Mouse (Mus musculus): Measurements from ENCODE around the gene Cacng3. TPM values are rescaled to one million over a fixed set of nuclear protein-coding genes. Genes with fewer than 3 reads are reported as not detected.

The Cacng3 gene
- polyA plus RNA-seq (2014; fragmentation: Nextera tagmentation; extraction: Ambion mirVana): 0.66 and 0.75 TPM in 2 replicates

DNA sequence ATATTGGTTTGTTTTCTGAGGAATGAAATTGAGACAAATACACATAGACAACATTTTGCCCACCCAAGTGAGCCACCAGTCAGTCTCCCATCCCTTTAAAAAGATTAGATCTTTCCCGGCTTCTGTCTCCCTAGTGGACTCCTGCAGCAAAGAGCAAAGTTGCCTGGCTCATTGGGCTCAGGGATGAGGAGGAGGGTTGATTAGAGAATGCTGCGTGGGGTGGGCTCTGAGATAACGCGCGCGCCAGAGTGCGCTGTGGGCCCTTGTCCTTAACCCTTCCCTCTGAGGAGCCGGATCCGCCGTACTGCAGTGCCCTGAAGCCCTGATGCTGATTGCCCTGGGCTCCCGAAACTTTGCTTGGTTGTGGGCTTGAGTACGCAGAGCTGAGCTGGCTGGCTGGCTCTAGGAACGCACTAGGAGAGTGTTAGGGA, at the start of gene Cacng3:
Gene Cacng3, plus strand, starts transcription at position 51 of the 431 bp plus-strand sequence.
- no peaks in the 10 kb centered on the region for H3K27me3 ChIP-seq (replicated peaks; ENCODE audit: control insufficient read depth, insufficient read depth, low read length)
- no peaks in the 10 kb centered on the region for H3K4me1 ChIP-seq (replicated peaks; ENCODE audit: control insufficient read depth, insufficient read depth, low read length)
- H3K9me3 ChIP-seq (ENCODE audit: control insufficient read depth, low read length): no peaks in the 10 kb centered on the region
- no peak within 1 kb of the TSS for H3K9ac ChIP-seq (ENCODE audit: low read depth, low read length)
- WGBS: 19% methylated on average over 13 of the region's 13 CpGs
- no peaks in the 10 kb centered on the region for H3K36me3 ChIP-seq (ENCODE audit: control insufficient read depth, insufficient read depth, low read length)
- ATAC-seq (replicated peaks; ENCODE audit: low FRiP score): peak; percentile 23; the same call in 1 of the 2 replicates
- H3K27ac ChIP-seq (ENCODE audit: low read depth, low read length): no peak within 1 kb of the TSS
- no peak for DNase-seq (ENCODE audit: low spot score)
- peak within 1 kb of the TSS; percentile 20; the same call in 1 of the 2 replicates for H3K4me2 ChIP-seq
- H3K4me3 ChIP-seq (ENCODE audit: low read depth, low read length): no peak within 1 kb of the TSS

- Histone ChIP-seq H3K27ac (ENCODE audit: low read depth, low read length) (no peak overlapping the region), H3K4me1 (replicated peaks; ENCODE audit: control insufficient read depth, insufficient read depth, low read length) (no peaks in the 10 kb centered on the region), H3K4me2 (no peak overlapping the region), H3K9me3 (ENCODE audit: control insufficient read depth, low read length) (no peaks in the 10 kb centered on the region), H3K4me3 (ENCODE audit: low read depth, low read length) (no peak overlapping the region), H3K36me3 (ENCODE audit: control insufficient read depth, insufficient read depth, low read length) (no peaks in the 10 kb centered on the region), H3K27me3 (replicated peaks; ENCODE audit: control insufficient read depth, insufficient read depth, low read length) (no peaks in the 10 kb centered on the region), H3K9ac (ENCODE audit: low read depth, low read length) (no peak overlapping the region)
- no peak for ATAC-seq (replicated peaks; ENCODE audit: low FRiP score)
- WGBS: 57% methylated on average over 9 of the region's 9 CpGs
- no peak for DNase-seq (ENCODE audit: low spot score)
Observed at GRCm38 (mm10) chr7:122622125-122622774, 48.0 kb upstream of the Cacng3 start.

GRCm38 (mm10) chr7:122623753-122624152, 46.5 kb upstream of the Cacng3 start:
- Histone ChIP-seq H3K27ac (ENCODE audit: low read depth, low read length) (no peak overlapping the region), H3K27me3 (replicated peaks; ENCODE audit: control insufficient read depth, insufficient read depth, low read length) (no peaks in the 10 kb centered on the region), H3K4me2 (no peak overlapping the region), H3K36me3 (ENCODE audit: control insufficient read depth, insufficient read depth, low read length) (no peaks in the 10 kb centered on the region), H3K9me3 (ENCODE audit: control insufficient read depth, low read length) (no peaks in the 10 kb centered on the region), H3K4me3 (ENCODE audit: low read depth, low read length) (no peak overlapping the region), H3K9ac (ENCODE audit: low read depth, low read length) (no peak overlapping the region), H3K4me1 (replicated peaks; ENCODE audit: control insufficient read depth, insufficient read depth, low read length) (no peaks in the 10 kb centered on the region)
- ATAC-seq (replicated peaks; ENCODE audit: low FRiP score) (no peak), DNase-seq (ENCODE audit: low spot score) (no peak)
- 48% methylated on average over 1 of the region's 1 CpGs for WGBS

- no peak for DNase-seq (ENCODE audit: low spot score)
Observed at GRCm38 (mm10) chr7:122628050-122628449, 42.2 kb upstream of the Cacng3 start.

GRCm38 (mm10) chr7:122630386-122630785, 39.9 kb upstream of the Cacng3 start:
- no peak for ATAC-seq (replicated peaks; ENCODE audit: low FRiP score)
- Histone ChIP-seq H3K9me3 (ENCODE audit: control insufficient read depth, low read length) (no peaks in the 10 kb centered on the region), H3K27me3 (replicated peaks; ENCODE audit: control insufficient read depth, insufficient read depth, low read length) (no peaks in the 10 kb centered on the region), H3K4me3 (ENCODE audit: low read depth, low read length) (no peak overlapping the region), H3K4me1 (replicated peaks; ENCODE audit: control insufficient read depth, insufficient read depth, low read length) (no peaks in the 10 kb centered on the region), H3K9ac (ENCODE audit: low read depth, low read length) (no peak overlapping the region), H3K4me2 (no peak overlapping the region), H3K36me3 (ENCODE audit: control insufficient read depth, insufficient read depth, low read length) (no peaks in the 10 kb centered on the region), H3K27ac (ENCODE audit: low read depth, low read length) (no peak overlapping the region)
- WGBS: 84% methylated on average over 2 of the region's 2 CpGs
- no peak for DNase-seq (ENCODE audit: low spot score)

More at GRCm38 (mm10) chr7:122628050-122628449, 42.2 kb upstream of the Cacng3 start:
- Histone ChIP-seq H3K4me2 (no peak overlapping the region), H3K36me3 (ENCODE audit: control insufficient read depth, insufficient read depth, low read length) (no peaks in the 10 kb centered on the region), H3K9me3 (ENCODE audit: control insufficient read depth, low read length) (no peaks in the 10 kb centered on the region), H3K4me1 (replicated peaks; ENCODE audit: control insufficient read depth, insufficient read depth, low read length) (no peaks in the 10 kb centered on the region), H3K4me3 (ENCODE audit: low read depth, low read length) (no peak overlapping the region), H3K27ac (ENCODE audit: low read depth, low read length) (no peak overlapping the region), H3K9ac (ENCODE audit: low read depth, low read length) (no peak overlapping the region), H3K27me3 (replicated peaks; ENCODE audit: control insufficient read depth, insufficient read depth, low read length) (no peaks in the 10 kb centered on the region)
- ATAC-seq (replicated peaks; ENCODE audit: low FRiP score): no peak
- 88% methylated on average over 5 of the region's 5 CpGs for WGBS

DNA sequence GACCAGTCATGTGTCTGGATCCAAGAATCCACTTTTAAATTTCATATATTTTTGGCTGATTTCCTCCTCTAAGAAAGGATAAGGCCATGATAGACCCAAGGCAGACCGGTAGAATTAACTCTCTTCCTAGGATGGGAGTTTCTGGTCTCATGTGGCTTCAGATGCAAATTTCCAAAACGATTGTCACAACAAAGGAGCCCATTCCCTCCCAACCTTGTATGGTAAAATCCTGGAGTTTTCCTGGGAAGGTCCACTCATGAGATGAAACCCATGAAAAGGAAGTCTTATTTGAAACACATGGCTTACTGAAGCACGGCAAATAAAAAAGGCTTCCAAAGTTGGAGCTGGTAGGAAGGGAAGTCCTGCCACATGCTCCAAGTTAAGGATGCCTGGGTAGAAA, 39.1 kb upstream of the Cacng3 start:
- no peaks in the 10 kb centered on the region for H3K4me1 ChIP-seq (replicated peaks; ENCODE audit: control insufficient read depth, insufficient read depth, low read length)
- H3K27me3 ChIP-seq (replicated peaks; ENCODE audit: control insufficient read depth, insufficient read depth, low read length): no peaks in the 10 kb centered on the region
- no peak for ATAC-seq (replicated peaks; ENCODE audit: low FRiP score)
- H3K4me2 ChIP-seq: no peak overlapping the region
- H3K36me3 ChIP-seq (ENCODE audit: control insufficient read depth, insufficient read depth, low read length): no peaks in the 10 kb centered on the region
- 67% methylated on average over 3 of the region's 3 CpGs for WGBS
- DNase-seq (ENCODE audit: low spot score): no peak
- H3K9ac ChIP-seq (ENCODE audit: low read depth, low read length): no peak overlapping the region
- H3K27ac ChIP-seq (ENCODE audit: low read depth, low read length): no peak overlapping the region
- H3K4me3 ChIP-seq (ENCODE audit: low read depth, low read length): no peak overlapping the region
- no peaks in the 10 kb centered on the region for H3K9me3 ChIP-seq (ENCODE audit: control insufficient read depth, low read length)

GRCm38 (mm10) chr7:122632946-122633345, 37.3 kb upstream of the Cacng3 start:
- H3K4me1 ChIP-seq (replicated peaks; ENCODE audit: control insufficient read depth, insufficient read depth, low read length): no peaks in the 10 kb centered on the region
- no peak overlapping the region for H3K4me2 ChIP-seq
- no peaks in the 10 kb centered on the region for H3K36me3 ChIP-seq (ENCODE audit: control insufficient read depth, insufficient read depth, low read length)
- no peaks in the 10 kb centered on the region for H3K27me3 ChIP-seq (replicated peaks; ENCODE audit: control insufficient read depth, insufficient read depth, low read length)
- H3K9ac ChIP-seq (ENCODE audit: low read depth, low read length): no peak overlapping the region
- no peak overlapping the region for H3K27ac ChIP-seq (ENCODE audit: low read depth, low read length)
- 59% methylated on average over 5 of the region's 5 CpGs for WGBS
- no peaks in the 10 kb centered on the region for H3K9me3 ChIP-seq (ENCODE audit: control insufficient read depth, low read length)
- ATAC-seq (replicated peaks; ENCODE audit: low FRiP score) (no peak), DNase-seq (ENCODE audit: low spot score) (no peak)
- no peak overlapping the region for H3K4me3 ChIP-seq (ENCODE audit: low read depth, low read length)

- no peak for DNase-seq (ENCODE audit: low spot score)
- no peak overlapping the region for H3K4me2 ChIP-seq
- WGBS: 82% methylated on average over 5 of the region's 5 CpGs
- no peak overlapping the region for H3K27ac ChIP-seq (ENCODE audit: low read depth, low read length)
- H3K9me3 ChIP-seq (ENCODE audit: control insufficient read depth, low read length): no peaks in the 10 kb centered on the region
- H3K4me3 ChIP-seq (ENCODE audit: low read depth, low read length): no peak overlapping the region
- no peaks in the 10 kb centered on the region for H3K36me3 ChIP-seq (ENCODE audit: control insufficient read depth, insufficient read depth, low read length)
- no peaks in the 10 kb centered on the region for H3K4me1 ChIP-seq (replicated peaks; ENCODE audit: control insufficient read depth, insufficient read depth, low read length)
- no peaks in the 10 kb centered on the region for H3K27me3 ChIP-seq (replicated peaks; ENCODE audit: control insufficient read depth, insufficient read depth, low read length)
- ATAC-seq (replicated peaks; ENCODE audit: low FRiP score): no peak
- no peak overlapping the region for H3K9ac ChIP-seq (ENCODE audit: low read depth, low read length)
Observed at GRCm38 (mm10) chr7:122633463-122633862, 36.8 kb upstream of the Cacng3 start.

GRCm38 (mm10) chr7:122643676-122644075, 26.6 kb upstream of the Cacng3 start:
- ATAC-seq (replicated peaks; ENCODE audit: low FRiP score): no peak
- no peaks in the 10 kb centered on the region for H3K4me1 ChIP-seq (replicated peaks; ENCODE audit: control insufficient read depth, insufficient read depth, low read length)
- H3K27ac ChIP-seq (ENCODE audit: low read depth, low read length): no peak overlapping the region
- no peak overlapping the region for H3K9ac ChIP-seq (ENCODE audit: low read depth, low read length)
- H3K4me3 ChIP-seq (ENCODE audit: low read depth, low read length): no peak overlapping the region
- 88% methylated on average over 8 of the region's 8 CpGs for WGBS
- H3K36me3 ChIP-seq (ENCODE audit: control insufficient read depth, insufficient read depth, low read length): no peaks in the 10 kb centered on the region
- no peak for DNase-seq (ENCODE audit: low spot score)
- H3K4me2 ChIP-seq: no peak overlapping the region
- H3K27me3 ChIP-seq (replicated peaks; ENCODE audit: control insufficient read depth, insufficient read depth, low read length): no peaks in the 10 kb centered on the region
- H3K9me3 ChIP-seq (ENCODE audit: control insufficient read depth, low read length): no peaks in the 10 kb centered on the region
